Mouse (Mus musculus) olfactory bulb, adult 2 months (tissue): ENCODE measurements around the gene Parp11.

Experiments used
- CTCF ChIP-seq: fragments of 200-500 bp; IDR thresholded peaks from 2 replicates; pipeline ENCODE4 v1.5.1; 2012; ENCODE audit warnings: low read depth, mild to moderate bottlenecking, low read length, moderate library complexity; ENCODE audit not compliant: insufficient read depth
- POLR2A ChIP-seq: fragments of 200-500 bp; IDR thresholded peaks from 2 replicates; pipeline ENCODE4 v1.6.1; 2012; ENCODE audit warnings: mild to moderate bottlenecking, low read depth, low read length, moderate library complexity; ENCODE audit not compliant: insufficient read depth

- TF ChIP-seq CTCF (no peak), POLR2A (no peak)
These were observed 55.9 kb downstream of the Parp11 start for GRCm38 (mm10) chr6:127502530-127502929.
